Mouse (Mus musculus) kidney, postnatal 0 days (tissue): ENCODE data around the gene Hace1. TPM values are rescaled to one million over a fixed set of nuclear protein-coding genes. Genes with fewer than 3 reads are reported as not detected.

Experiments used
- ATAC-seq: fragments of 200-750 bp; cut with Nextera tagmentation; replicated peaks from 2 replicates; pipeline ENCODE4 v1.8.0; 2017; ENCODE audit warnings: low read depth, moderate number of reproducible peaks, moderate TSS enrichment, moderate library complexity; ENCODE audit not compliant: low FRiP score
- DNase-seq: peaks from one replicate; pipeline ENCODE4 v3.0.0-alpha.2; 2016; ENCODE audit warnings: low spot score
- H3K27ac ChIP-seq: fragments of 300-500 bp; sonication (generic); 2 replicates; pipeline ENCODE4 v1.5.1; 2014; ENCODE audit warnings: mild to moderate bottlenecking
- H3K27me3 ChIP-seq: fragments of 300-500 bp; sonication (generic); 2 replicates; pipeline ENCODE4 v1.6.1; 2014; ENCODE audit warnings: low read length, mixed read lengths; ENCODE audit not compliant: insufficient read depth
- H3K36me3 ChIP-seq: fragments of 300-500 bp; sonication (generic); 2 replicates; pipeline ENCODE4 v1.6.1; 2014; ENCODE audit warnings: low read length, mixed read lengths; ENCODE audit not compliant: insufficient read depth
- H3K4me1 ChIP-seq: fragments of 300-500 bp; sonication (generic); replicated peaks from 2 replicates; pipeline ENCODE4 v1.6.1; 2014; ENCODE audit warnings: antibody characterized with exemption, low read length, mixed read lengths; ENCODE audit not compliant: insufficient read depth
- H3K4me2 ChIP-seq: fragments of 300-500 bp; sonication (generic); 2 replicates; pipeline ENCODE4 v1.6.1; 2014; ENCODE audit warnings: mild to moderate bottlenecking, low read length, moderate library complexity, mixed read lengths
- H3K4me3 ChIP-seq: fragments of 300-500 bp; sonication (generic); replicated peaks from 2 replicates; pipeline ENCODE4 v1.5.1; 2014; ENCODE audit warnings: low read depth, low read length
- H3K9ac ChIP-seq: fragments of 300-500 bp; sonication (generic); 2 replicates; pipeline ENCODE4 v1.6.1; 2014; ENCODE audit warnings: low read depth, low read length
- H3K9me3 ChIP-seq: fragments of 300-500 bp; sonication (generic); replicated peaks from 2 replicates; pipeline ENCODE4 v1.6.1; 2016; ENCODE audit warnings: low read length, inconsistent platforms, mixed read lengths
- CTCF ChIP-seq: IDR thresholded peaks from 2 replicates; pipeline ENCODE4 v1.5.1; 2016; ENCODE audit warnings: antibody characterized with exemption, low read depth, mild to moderate bottlenecking, moderate library complexity
- WGBS: fragments of 180-500 bp; shearing (Covaris S2); extraction: QIAGEN DNeasy Blood & Tissue Kit; methylation state at CpG from one replicate; pipeline ENCODE4 v1.1.7; 2014; 5-methylcytosine and 5-hydroxymethylcytosine counted together
- microRNA-seq: library from miRNA; unstranded; fragments of <30 nt; microRNA quantifications from one replicate; pipeline ENCODE4, GENCODE M21; 2016
- polyA plus RNA-seq: library from polyadenylated mRNA; unstranded; fragments of >200 nt; fragmentation: Nextera tagmentation; extraction: Ambion mirVana; gene quantifications from 2 replicates; pipeline ENCODE4 v1.2.1, GENCODE M21; 2015

Hace1 gene
- polyA plus RNA-seq, 1 experiment from 2014 or later, result 11.8 TPM

- 93% methylated on average over 1 of the region's 1 CpGs for WGBS
- Histone ChIP-seq H3K4me1 (no peaks in the 10 kb centered on the region), H3K36me3 (no peaks in the 10 kb centered on the region), H3K9ac (no peak overlapping the region), H3K4me2 (no peak overlapping the region), H3K9me3 (no peaks in the 10 kb centered on the region), H3K27me3 (no peaks in the 10 kb centered on the region), H3K27ac (no peak overlapping the region), H3K4me3 (no peak overlapping the region)
- TF ChIP-seq CTCF, result no peak
- DNase-seq (no peak), ATAC-seq (no peak)
Measured at GRCm38 (mm10) chr10:45686191-45686590, 108.6 kb downstream of the Hace1 start.

- Histone ChIP-seq H3K4me2 (no peak overlapping the region), H3K9me3 (no peaks in the 10 kb centered on the region), H3K9ac (no peak overlapping the region), H3K4me1 (no peaks in the 10 kb centered on the region), H3K27ac (no peak overlapping the region), H3K36me3 (no peaks in the 10 kb centered on the region), H3K27me3 (no peaks in the 10 kb centered on the region), H3K4me3 (no peak overlapping the region)
- TF ChIP-seq CTCF, result no peak
- DNase-seq, result no peak
- no peak for ATAC-seq
Measured at GRCm38 (mm10) chr10:45694931-45695330, 117.3 kb downstream of the Hace1 start.

DNA sequence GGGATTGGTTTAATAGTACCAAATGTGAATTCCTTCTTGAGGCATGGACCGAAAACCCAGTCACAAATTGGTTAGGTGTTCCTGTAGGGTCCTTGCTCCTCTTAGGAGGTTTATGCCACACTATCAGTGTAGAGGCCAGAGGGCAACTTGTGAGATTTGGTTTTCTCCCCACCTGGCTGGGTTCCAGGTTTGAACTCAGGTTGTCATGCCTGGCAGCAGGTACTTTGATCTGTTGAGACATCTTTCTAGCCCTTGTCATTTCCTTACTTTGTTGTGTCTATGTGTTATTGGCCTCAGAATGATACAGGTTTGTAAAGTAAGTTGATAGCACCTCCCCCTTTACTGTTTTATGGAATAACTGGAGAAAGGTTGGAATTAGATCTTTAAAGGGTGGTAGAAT lies 117.9 kb downstream of the Hace1 start:
- H3K27ac ChIP-seq, result no peak overlapping the region
- DNase-seq (no peak), ATAC-seq (no peak)
- no peak overlapping the region for H3K9ac ChIP-seq
- H3K27me3 ChIP-seq, result no peaks in the 10 kb centered on the region
- 100% methylated on average over 1 of the region's 1 CpGs for WGBS
- H3K4me1 ChIP-seq, result no peaks in the 10 kb centered on the region
- TF ChIP-seq CTCF, result no peak
- no peak overlapping the region for H3K4me2 ChIP-seq
- H3K4me3 ChIP-seq, result no peak overlapping the region
- no peaks in the 10 kb centered on the region for H3K36me3 ChIP-seq
- no peaks in the 10 kb centered on the region for H3K9me3 ChIP-seq

GRCm38 (mm10) chr10:45698930-45699329 lies 121.3 kb downstream of the Hace1 start:
- DNase-seq (no peak), ATAC-seq (0 out of 2 replicates have a peak, but pooled peaks have one; percentile 21)
- Histone ChIP-seq H3K27me3 (no peaks in the 10 kb centered on the region), H3K9ac (no peak overlapping the region), H3K4me3 (no peak overlapping the region), H3K36me3 (0 out of 2 replicates have a peak, but pooled peaks cover 4% of the 10 kb centered on the region), H3K4me1 (no peaks in the 10 kb centered on the region), H3K4me2 (no peak overlapping the region), H3K9me3 (no peaks in the 10 kb centered on the region), H3K27ac (peak overlapping the region; percentile 6; the same call in 1 of the 2 replicates)
- WGBS, result 78% methylated on average over 3 of the region's 3 CpGs
- no peak for TF ChIP-seq CTCF

- H3K27me3 ChIP-seq, result no peaks in the 10 kb centered on the region
- DNase-seq (no peak), ATAC-seq (no peak)
- no peak overlapping the region for H3K9ac ChIP-seq
- 63% methylated on average over 2 of the region's 2 CpGs for WGBS
- no peak overlapping the region for H3K4me3 ChIP-seq
- no peak overlapping the region for H3K27ac ChIP-seq
- H3K4me1 ChIP-seq, result no peaks in the 10 kb centered on the region
- H3K4me2 ChIP-seq, result no peak overlapping the region
- H3K36me3 ChIP-seq, result no peaks in the 10 kb centered on the region
- TF ChIP-seq CTCF, result no peak
- H3K9me3 ChIP-seq, result no peaks in the 10 kb centered on the region
Measured at GRCm38 (mm10) chr10:45706849-45707248, 129.2 kb downstream of the Hace1 start.

DNA sequence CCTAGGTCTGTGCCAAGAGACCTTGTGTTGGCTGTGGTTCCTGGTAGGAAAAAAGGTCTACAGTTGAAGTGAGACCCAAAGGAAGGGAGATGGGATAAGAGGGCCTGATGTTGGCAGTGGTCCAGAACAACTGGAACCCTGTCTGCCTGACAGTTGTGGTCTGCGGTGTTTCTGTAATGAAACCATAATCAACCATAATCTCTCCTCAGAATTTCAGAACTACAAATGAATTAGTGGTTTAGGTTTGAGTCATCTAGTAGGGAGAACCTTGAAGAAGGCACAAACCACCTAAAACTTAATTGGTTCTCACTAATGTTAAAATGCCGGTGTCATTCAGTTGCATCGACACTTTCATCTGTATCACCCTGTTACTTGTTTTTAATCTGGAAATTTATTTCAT lies 133.2 kb downstream of the Hace1 start:
- TF ChIP-seq CTCF, result no peak
- H3K27ac ChIP-seq, result no peak overlapping the region
- H3K9ac ChIP-seq, result no peak overlapping the region
- H3K36me3 ChIP-seq, result no peaks in the 10 kb centered on the region
- no peak overlapping the region for H3K4me3 ChIP-seq
- H3K4me1 ChIP-seq, result no peaks in the 10 kb centered on the region
- no peak for ATAC-seq
- no peaks in the 10 kb centered on the region for H3K27me3 ChIP-seq
- 82% methylated on average over 3 of the region's 3 CpGs for WGBS
- no peak for DNase-seq
- H3K9me3 ChIP-seq, result no peaks in the 10 kb centered on the region
- H3K4me2 ChIP-seq, result no peak overlapping the region

- H3K27me3 ChIP-seq, result no peaks in the 10 kb centered on the region
- no peak for TF ChIP-seq CTCF
- no peak overlapping the region for H3K9ac ChIP-seq
- DNase-seq (no peak), ATAC-seq (no peak)
- no peak overlapping the region for H3K4me3 ChIP-seq
- no peaks in the 10 kb centered on the region for H3K36me3 ChIP-seq
- no peak overlapping the region for H3K4me2 ChIP-seq
- no peak overlapping the region for H3K27ac ChIP-seq
- H3K4me1 ChIP-seq, result no peaks in the 10 kb centered on the region
- 69% methylated on average over 4 of the region's 4 CpGs for WGBS
- H3K9me3 ChIP-seq, result no peaks in the 10 kb centered on the region
Measured at GRCm38 (mm10) chr10:45711348-45711747, 133.7 kb downstream of the Hace1 start.

Small RNA genes lying within 50 kb of the gene (microRNA-seq; reads per million reads assigned to microRNA genes)
- not detected for gene Gm27731

Other genes with a start within 250 kb of the Hace1 start
- 0.91 and 0.93 TPM in 2 replicates for gene Bves, start 242.1 kb upstream of the Hace1 start, polyA plus RNA-seq
- gene Lin28b, start 91.4 kb upstream of the Hace1 start, polyA plus RNA-seq, result 0.08 and 0.14 TPM in 2 replicates